Mouse (Mus musculus): ENCODE data around the gene Farsa. TPM values are rescaled to one million over a fixed set of nuclear protein-coding genes. Genes with fewer than 3 reads are reported as not detected.

Farsa gene
- 130 TPM in 2 replicates for polyA plus RNA-seq (2014; fragmentation: Nextera tagmentation; extraction: Ambion mirVana)

DNA sequence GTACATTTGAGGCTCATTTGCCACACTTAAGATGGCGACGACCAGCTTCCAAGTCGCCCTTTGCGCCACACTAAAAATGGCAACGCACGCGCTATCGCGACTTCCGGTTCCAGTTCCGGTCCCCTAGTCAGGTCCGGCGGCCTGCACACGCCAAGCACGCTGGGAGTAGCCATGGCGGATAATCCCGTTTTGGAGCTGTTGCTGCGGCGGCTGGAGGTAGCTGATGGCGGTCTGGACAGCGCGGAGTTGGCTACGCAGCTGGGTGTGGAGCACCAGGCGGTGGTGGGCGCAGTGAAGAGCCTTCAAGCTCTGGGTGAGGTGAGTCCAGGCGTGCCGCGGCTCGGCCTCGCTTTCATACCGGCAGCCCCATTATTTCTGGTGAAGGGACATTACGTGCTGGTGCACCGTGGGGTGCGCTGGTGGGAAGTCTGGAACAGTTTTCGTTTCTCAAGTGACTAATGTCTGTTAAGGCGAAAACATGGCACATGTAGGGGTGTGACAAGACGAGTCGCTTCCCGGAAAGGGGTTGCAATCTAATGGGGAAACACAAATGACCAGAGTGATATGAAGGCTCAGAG, at the start of gene Farsa:
Gene Farsa (plus strand): TSS at position 126 of the 578 bp plus-strand sequence.
- DNase-seq (ENCODE audit: low spot score) (peak; percentile 91), ATAC-seq (replicated peaks; ENCODE audit: low FRiP score) (peak; percentile 91)
- peaks cover 12% of the 10 kb centered on the region for H3K4me1 ChIP-seq (replicated peaks; ENCODE audit: control insufficient read depth, insufficient read depth, low read length)
- no peaks in the 10 kb centered on the region for H3K27me3 ChIP-seq (replicated peaks; ENCODE audit: control insufficient read depth, insufficient read depth, low read length)
- peak within 1 kb of the TSS; percentile 95 for H3K4me3 ChIP-seq (ENCODE audit: low read depth, low read length)
- WGBS, result under 1% methylated on average over 39 of the region's 39 CpGs
- H3K9ac ChIP-seq (ENCODE audit: low read depth, low read length), result peak within 1 kb of the TSS; percentile 98
- peaks cover 21% of the 10 kb centered on the region for H3K36me3 ChIP-seq (ENCODE audit: control insufficient read depth, insufficient read depth, low read length)
- H3K4me2 ChIP-seq, result peak within 1 kb of the TSS; percentile 91
- H3K9me3 ChIP-seq (ENCODE audit: control insufficient read depth, low read length), result no peaks in the 10 kb centered on the region
- H3K27ac ChIP-seq (ENCODE audit: low read depth, low read length), result peak within 1 kb of the TSS; percentile 90

GRCm38 (mm10) chr8:84809109-84809940, 47.5 kb upstream of the Farsa start:
- Histone ChIP-seq H3K27ac (ENCODE audit: low read depth, low read length) (no peak overlapping the region; the same call in 1 of the 2 replicates), H3K27me3 (replicated peaks; ENCODE audit: control insufficient read depth, insufficient read depth, low read length) (peaks cover 56% of the 10 kb centered on the region), H3K9ac (ENCODE audit: low read depth, low read length) (no peak overlapping the region), H3K4me3 (ENCODE audit: low read depth, low read length) (no peak overlapping the region), H3K4me2 (no peak overlapping the region), H3K4me1 (replicated peaks; ENCODE audit: control insufficient read depth, insufficient read depth, low read length) (peaks cover 12% of the 10 kb centered on the region), H3K36me3 (ENCODE audit: control insufficient read depth, insufficient read depth, low read length) (no peaks in the 10 kb centered on the region), H3K9me3 (ENCODE audit: control insufficient read depth, low read length) (peaks cover 2% of the 10 kb centered on the region; the same call in 1 of the 2 replicates)
- DNase-seq (ENCODE audit: low spot score), result no peak
- 69% methylated on average over 12 of the region's 12 CpGs for WGBS
- ATAC-seq (replicated peaks; ENCODE audit: low FRiP score), result no peak

- H3K9ac ChIP-seq (ENCODE audit: low read depth, low read length), result no peak overlapping the region
Measured at GRCm38 (mm10) chr8:84809941-84810280, 46.9 kb upstream of the Farsa start.

DNA sequence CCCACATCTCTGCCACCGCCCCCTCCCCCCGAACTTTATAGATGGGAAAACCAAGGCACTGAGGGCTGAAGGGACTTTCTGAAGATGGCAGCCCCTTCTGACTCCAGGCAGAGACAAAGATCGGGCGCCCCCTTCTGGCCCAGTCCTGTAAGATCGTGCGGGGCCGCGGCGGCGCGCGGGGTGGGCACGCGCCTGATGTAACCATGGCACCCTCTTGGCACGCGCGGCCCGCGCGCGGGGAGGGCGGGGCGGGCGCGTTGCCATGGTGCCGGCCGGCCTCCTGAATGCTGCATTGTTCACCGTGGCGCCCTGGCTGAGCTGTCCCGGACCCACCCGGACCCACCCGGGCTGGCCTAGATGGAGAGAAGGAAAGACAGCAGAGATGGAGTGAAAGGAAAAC, 45.9 kb upstream of the Farsa start:
- peak; percentile 67 for ATAC-seq (replicated peaks; ENCODE audit: low FRiP score)
- Histone ChIP-seq H3K4me1 (replicated peaks; ENCODE audit: control insufficient read depth, insufficient read depth, low read length) (peaks cover 24% of the 10 kb centered on the region), H3K4me2 (peak overlapping the region; percentile 68), H3K27ac (ENCODE audit: low read depth, low read length) (no peak overlapping the region), H3K4me3 (ENCODE audit: low read depth, low read length) (peak overlapping the region; percentile 39), H3K9ac (ENCODE audit: low read depth, low read length) (no peak overlapping the region), H3K9me3 (ENCODE audit: control insufficient read depth, low read length) (peaks cover 2% of the 10 kb centered on the region; the same call in 1 of the 2 replicates), H3K36me3 (ENCODE audit: control insufficient read depth, insufficient read depth, low read length) (no peaks in the 10 kb centered on the region), H3K27me3 (replicated peaks; ENCODE audit: control insufficient read depth, insufficient read depth, low read length) (peaks cover 45% of the 10 kb centered on the region)
- peak; percentile 85 for DNase-seq (ENCODE audit: low spot score)
- 2% methylated on average over 31 of the region's 32 CpGs for WGBS

More at GRCm38 (mm10) chr8:84809941-84810280, 46.9 kb upstream of the Farsa start:
- Histone ChIP-seq H3K4me1 (replicated peaks; ENCODE audit: control insufficient read depth, insufficient read depth, low read length) (peaks cover 16% of the 10 kb centered on the region), H3K36me3 (ENCODE audit: control insufficient read depth, insufficient read depth, low read length) (no peaks in the 10 kb centered on the region), H3K27ac (ENCODE audit: low read depth, low read length) (no peak overlapping the region), H3K4me2 (no peak overlapping the region), H3K9me3 (ENCODE audit: control insufficient read depth, low read length) (peaks cover 2% of the 10 kb centered on the region; the same call in 1 of the 2 replicates), H3K27me3 (replicated peaks; ENCODE audit: control insufficient read depth, insufficient read depth, low read length) (peaks cover 54% of the 10 kb centered on the region), H3K4me3 (ENCODE audit: low read depth, low read length) (no peak overlapping the region)
- DNase-seq (ENCODE audit: low spot score) (no peak), ATAC-seq (replicated peaks; ENCODE audit: low FRiP score) (no peak)
- 77% methylated on average over 5 of the region's 5 CpGs for WGBS

- H3K4me1 ChIP-seq (replicated peaks; ENCODE audit: control insufficient read depth, insufficient read depth, low read length), result peaks cover 24% of the 10 kb centered on the region
- H3K9ac ChIP-seq (ENCODE audit: low read depth, low read length), result no peak overlapping the region
- WGBS, result 30% methylated on average over 10 of the region's 10 CpGs
- no peak overlapping the region for H3K27ac ChIP-seq (ENCODE audit: low read depth, low read length)
- DNase-seq (ENCODE audit: low spot score) (no peak), ATAC-seq (replicated peaks; ENCODE audit: low FRiP score) (no peak)
- H3K4me2 ChIP-seq, result peak overlapping the region; percentile 68
- H3K27me3 ChIP-seq (replicated peaks; ENCODE audit: control insufficient read depth, insufficient read depth, low read length), result peaks cover 44% of the 10 kb centered on the region
- no peaks in the 10 kb centered on the region for H3K9me3 ChIP-seq (ENCODE audit: control insufficient read depth, low read length)
- H3K4me3 ChIP-seq (ENCODE audit: low read depth, low read length), result peak overlapping the region; percentile 39
- H3K36me3 ChIP-seq (ENCODE audit: control insufficient read depth, insufficient read depth, low read length), result no peaks in the 10 kb centered on the region
Measured at GRCm38 (mm10) chr8:84811303-84811702, 45.5 kb upstream of the Farsa start.

DNA sequence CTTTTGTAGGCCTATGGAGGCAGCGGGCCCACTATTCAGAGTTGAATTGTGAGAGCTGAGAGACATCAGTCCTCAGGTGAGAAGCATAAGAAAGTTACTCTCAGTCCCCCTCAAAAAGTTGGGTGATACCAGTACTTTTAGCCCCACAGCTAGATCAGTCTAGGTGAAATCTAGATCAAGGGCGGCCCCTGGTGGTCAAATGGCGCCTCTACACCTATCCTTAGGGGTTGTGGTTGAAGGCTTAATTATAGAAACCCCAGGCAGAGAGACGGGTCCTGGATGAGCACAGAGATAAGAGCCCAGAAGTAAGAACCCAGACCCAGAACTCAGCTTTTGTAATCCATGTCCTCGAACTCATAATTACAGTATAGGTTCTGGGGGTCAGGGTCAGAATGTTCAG, 43.7 kb upstream of the Farsa start:
- no peak overlapping the region for H3K9ac ChIP-seq (ENCODE audit: low read depth, low read length)
- peaks cover 44% of the 10 kb centered on the region for H3K27me3 ChIP-seq (replicated peaks; ENCODE audit: control insufficient read depth, insufficient read depth, low read length)
- no peaks in the 10 kb centered on the region for H3K9me3 ChIP-seq (ENCODE audit: control insufficient read depth, low read length)
- H3K27ac ChIP-seq (ENCODE audit: low read depth, low read length), result no peak overlapping the region
- H3K4me1 ChIP-seq (replicated peaks; ENCODE audit: control insufficient read depth, insufficient read depth, low read length), result peaks cover 24% of the 10 kb centered on the region
- WGBS, result under 1% methylated on average over 5 of the region's 5 CpGs
- ATAC-seq (replicated peaks; ENCODE audit: low FRiP score), result 0 out of 2 replicates have a peak, but pooled peaks have one; percentile 44
- no peaks in the 10 kb centered on the region for H3K36me3 ChIP-seq (ENCODE audit: control insufficient read depth, insufficient read depth, low read length)
- H3K4me2 ChIP-seq, result no peak overlapping the region
- peak; percentile 77 for DNase-seq (ENCODE audit: low spot score)
- H3K4me3 ChIP-seq (ENCODE audit: low read depth, low read length), result no peak overlapping the region

- H3K4me2 ChIP-seq, result no peak overlapping the region
- H3K9ac ChIP-seq (ENCODE audit: low read depth, low read length), result no peak overlapping the region
- H3K4me1 ChIP-seq (replicated peaks; ENCODE audit: control insufficient read depth, insufficient read depth, low read length), result peaks cover 24% of the 10 kb centered on the region
- 56% methylated on average over 3 of the region's 3 CpGs for whole genome bisulfite sequencing
- peaks cover 41% of the 10 kb centered on the region for H3K27me3 ChIP-seq (replicated peaks; ENCODE audit: control insufficient read depth, insufficient read depth, low read length)
- H3K36me3 ChIP-seq (ENCODE audit: control insufficient read depth, insufficient read depth, low read length), result no peaks in the 10 kb centered on the region
- ATAC-seq (replicated peaks; ENCODE audit: low FRiP score), result no peak
- no peaks in the 10 kb centered on the region for H3K9me3 ChIP-seq (ENCODE audit: control insufficient read depth, low read length)
- H3K27ac ChIP-seq (ENCODE audit: low read depth, low read length), result no peak overlapping the region
- no peak for DNase-seq (ENCODE audit: low spot score)
- no peak overlapping the region for H3K4me3 ChIP-seq (ENCODE audit: low read depth, low read length)
Measured at GRCm38 (mm10) chr8:84813830-84814229, 43.0 kb upstream of the Farsa start.

- ATAC-seq (replicated peaks; ENCODE audit: low FRiP score), result no peak
- DNase-seq (ENCODE audit: low spot score), result no peak
- Histone ChIP-seq H3K27ac (ENCODE audit: low read depth, low read length) (no peak overlapping the region), H3K9me3 (ENCODE audit: control insufficient read depth, low read length) (no peaks in the 10 kb centered on the region), H3K4me2 (no peak overlapping the region), H3K4me1 (replicated peaks; ENCODE audit: control insufficient read depth, insufficient read depth, low read length) (peaks cover 24% of the 10 kb centered on the region), H3K4me3 (ENCODE audit: low read depth, low read length) (no peak overlapping the region), H3K36me3 (ENCODE audit: control insufficient read depth, insufficient read depth, low read length) (no peaks in the 10 kb centered on the region), H3K9ac (ENCODE audit: low read depth, low read length) (no peak overlapping the region), H3K27me3 (replicated peaks; ENCODE audit: control insufficient read depth, insufficient read depth, low read length) (peaks cover 38% of the 10 kb centered on the region)
- WGBS, result 90% methylated on average over 11 of the region's 11 CpGs
Measured at GRCm38 (mm10) chr8:84814240-84814554, 42.6 kb upstream of the Farsa start.
